Mouse (Mus musculus): Measurements from ENCODE around the gene Mgl2.

- TF ChIP-seq HCFC1 (IDR thresholded peaks at IDR 0.05; ENCODE audit: borderline replicate concordance, insufficient read depth, low read length) (no peak), MAFK (IDR thresholded peaks at IDR 0.05; ENCODE audit: insufficient read depth, low read depth, low read length) (no peak), ZNF384 (IDR thresholded peaks at IDR 0.05; ENCODE audit: low read depth, low read length) (no peak), ZC3H11A (IDR thresholded peaks at IDR 0.05; ENCODE audit: borderline replicate concordance, low read depth, low read length) (no peak), CHD2 (IDR thresholded peaks at IDR 0.05; ENCODE audit: low read depth, low read length) (no peak)
Measured at GRCm38 (mm10) chr11:70115901-70116300, 14.2 kb upstream of the Mgl2 start.
